Mouse (Mus musculus) subcutaneous adipose tissue, adult 2 months (tissue): Measurements from ENCODE around the gene Gm7982. TPM values are rescaled to one million over a fixed set of nuclear protein-coding genes. Genes with fewer than 3 reads are reported as not detected.

Experiments used
- polyA plus RNA-seq: library from polyadenylated mRNA; depleted of rRNA; stranded (reverse); fragments of >200 nt; gene quantifications from 2 replicates; pipeline ENCODE4 v1.2.3, GENCODE M21; 2012; ENCODE audit warnings: low replicate concordance; rRNA removed

Gene Gm7982
- polyA plus RNA-seq: not detected in 2 replicates

GRCm38 (mm10) chr5:95741714-95742113 is at the start of gene Gm7982:
Gene Gm7982 (plus strand): TSS chr5:95742014.

DNA sequence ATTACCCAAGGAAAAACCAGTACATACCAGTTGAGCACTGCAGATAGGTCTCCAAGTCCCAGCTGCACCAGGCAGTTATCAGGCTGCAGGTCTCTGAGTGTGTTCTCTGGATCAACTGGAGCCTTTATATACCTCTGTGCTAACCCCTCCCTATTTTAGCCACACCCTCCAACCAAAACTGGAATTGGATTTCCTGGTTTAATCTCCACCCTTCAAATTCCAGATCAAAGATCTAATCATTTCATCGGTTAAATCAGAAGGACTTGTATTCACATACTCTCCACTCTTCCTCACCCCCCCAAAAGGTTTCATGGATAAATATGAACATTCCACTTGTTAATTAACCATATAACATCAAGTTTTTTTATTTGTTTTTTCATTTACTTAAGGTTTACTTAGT is 5.7 kb upstream of the Gm7982 start, which contains the start of gene Gm7978:
TSS of gene Gm7978 (minus strand) at position 101 of the 400 bp plus-strand sequence.

DNA sequence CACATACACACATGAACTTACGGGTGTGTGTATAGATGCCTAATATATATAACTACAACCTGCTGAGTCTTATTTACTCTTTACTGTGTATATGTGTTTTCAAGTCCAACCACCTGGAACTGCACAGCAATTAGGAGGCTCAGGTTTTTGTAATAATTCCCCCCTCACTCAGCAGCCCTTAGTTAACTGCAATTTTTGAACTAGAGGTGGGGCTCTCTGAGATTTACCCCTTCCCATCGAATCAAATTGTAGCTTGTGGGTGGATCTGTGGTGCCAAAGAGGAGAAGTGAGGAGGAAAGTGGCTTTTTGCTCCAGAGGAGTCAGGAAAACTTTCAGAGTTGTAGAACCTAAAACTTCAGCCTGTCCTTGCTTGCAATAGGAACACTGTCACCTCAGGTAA is 33.9 kb downstream of the Gm7982 start, which contains the start of gene E330014E10Rik:
TSS of gene E330014E10Rik (plus strand) at position 301 of the 400 bp plus-strand sequence.

Other genes starting within 250 kb of the Gm7982 start
- gene Gm3286, start 231.3 kb upstream of the Gm7982 start, polyA plus RNA-seq: not detected in 2 replicates
- not detected in 2 replicates for gene Gm7971, start 147.1 kb upstream of the Gm7982 start, polyA plus RNA-seq
- not detected in 2 replicates for gene Gm7978, start 5.8 kb upstream of the Gm7982 start, polyA plus RNA-seq
- not detected in 2 replicates for gene E330014E10Rik, start 34.0 kb downstream of the Gm7982 start, polyA plus RNA-seq
- 0.23 and 0.28 TPM in 2 replicates for gene Cxcl13, start 214.9 kb downstream of the Gm7982 start, polyA plus RNA-seq